Mouse (Mus musculus): ENCODE results near the gene Aldh2. TPM values are rescaled to one million over a fixed set of nuclear protein-coding genes. Genes with fewer than 3 reads are reported as not detected.

The Aldh2 gene
- total RNA-seq, 1 experiment from 2014 or later = 1,679 TPM

DNA sequence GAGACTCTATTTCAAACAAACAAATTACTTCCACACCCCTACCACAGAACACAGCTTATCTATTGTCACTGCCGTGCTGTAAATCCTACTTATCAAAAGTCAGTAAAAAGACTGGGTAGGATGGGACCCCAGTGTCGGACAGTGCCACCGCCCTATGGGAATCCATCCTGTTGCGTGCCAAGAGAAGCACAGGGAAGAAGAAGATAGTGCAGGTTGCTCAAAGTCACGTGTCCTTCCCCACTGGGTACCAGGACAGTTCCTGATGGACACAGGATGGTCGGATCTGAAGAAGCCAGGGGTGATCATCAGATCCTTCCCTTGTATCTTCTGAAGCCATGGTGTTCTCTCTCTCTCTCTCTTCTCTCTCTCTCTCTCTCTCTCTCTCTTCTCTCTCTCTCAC is 2.1 kb upstream of the Aldh2 start:
- no peak for DNase-seq

DNA sequence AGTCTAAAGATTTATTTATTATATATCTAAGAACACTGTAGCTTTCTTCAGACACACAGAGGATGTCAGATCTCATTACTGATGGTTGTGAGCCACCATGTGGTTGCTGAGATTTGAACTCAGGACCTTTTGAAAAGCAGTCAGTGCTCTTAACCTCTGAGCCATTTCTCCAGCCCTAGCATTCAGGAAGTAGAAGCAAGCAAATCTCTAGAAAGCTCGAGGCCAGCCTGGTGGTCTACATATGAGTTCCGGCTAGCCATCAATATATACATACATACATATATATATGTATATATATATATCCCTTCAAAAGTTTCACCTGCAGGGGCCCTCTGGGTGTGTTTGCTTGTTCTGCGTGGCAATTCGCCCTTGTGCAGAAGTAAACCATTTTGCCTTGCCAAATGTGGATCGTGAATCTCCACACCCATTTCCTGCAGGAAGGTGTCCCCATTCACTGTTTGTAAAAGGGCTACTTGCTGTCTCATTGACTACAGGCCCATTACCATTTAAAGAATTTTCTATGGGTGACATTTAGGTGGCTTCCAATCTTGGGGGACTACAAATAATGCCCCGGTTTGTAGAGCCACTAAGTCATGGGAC is 1.2 kb upstream of the Aldh2 start:
- DNase-seq = no peak

DNA sequence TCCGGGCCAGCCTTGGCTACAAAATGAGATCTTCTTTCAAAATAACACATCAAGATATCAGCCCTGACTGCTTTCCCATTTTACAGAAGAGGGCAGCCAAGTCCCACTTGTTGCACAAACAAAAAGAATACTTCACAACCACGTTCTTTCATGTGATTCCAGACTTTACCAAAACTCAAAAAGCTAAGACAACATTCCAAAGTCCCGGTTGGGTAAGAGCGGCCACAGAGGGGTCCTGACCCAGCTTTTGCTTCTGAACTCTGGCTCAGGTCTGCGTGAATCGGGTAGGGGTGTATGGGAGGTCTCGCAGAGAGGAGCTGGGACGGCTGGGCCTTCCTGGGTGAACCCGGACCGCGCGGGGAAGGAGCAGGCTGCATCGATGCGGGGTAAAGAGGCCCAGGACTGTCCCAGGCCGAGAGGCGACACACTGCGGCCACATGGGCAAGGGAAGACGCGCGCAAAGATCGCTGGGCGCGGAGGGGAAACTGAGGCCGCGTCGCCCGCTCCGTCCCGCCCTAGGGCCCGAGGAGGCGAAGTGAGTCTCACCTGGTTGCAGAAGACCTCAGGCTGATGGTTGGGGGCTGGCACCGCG is 712 bp downstream of the Aldh2 start:
- DNase-seq = peak; percentile 37

DNA sequence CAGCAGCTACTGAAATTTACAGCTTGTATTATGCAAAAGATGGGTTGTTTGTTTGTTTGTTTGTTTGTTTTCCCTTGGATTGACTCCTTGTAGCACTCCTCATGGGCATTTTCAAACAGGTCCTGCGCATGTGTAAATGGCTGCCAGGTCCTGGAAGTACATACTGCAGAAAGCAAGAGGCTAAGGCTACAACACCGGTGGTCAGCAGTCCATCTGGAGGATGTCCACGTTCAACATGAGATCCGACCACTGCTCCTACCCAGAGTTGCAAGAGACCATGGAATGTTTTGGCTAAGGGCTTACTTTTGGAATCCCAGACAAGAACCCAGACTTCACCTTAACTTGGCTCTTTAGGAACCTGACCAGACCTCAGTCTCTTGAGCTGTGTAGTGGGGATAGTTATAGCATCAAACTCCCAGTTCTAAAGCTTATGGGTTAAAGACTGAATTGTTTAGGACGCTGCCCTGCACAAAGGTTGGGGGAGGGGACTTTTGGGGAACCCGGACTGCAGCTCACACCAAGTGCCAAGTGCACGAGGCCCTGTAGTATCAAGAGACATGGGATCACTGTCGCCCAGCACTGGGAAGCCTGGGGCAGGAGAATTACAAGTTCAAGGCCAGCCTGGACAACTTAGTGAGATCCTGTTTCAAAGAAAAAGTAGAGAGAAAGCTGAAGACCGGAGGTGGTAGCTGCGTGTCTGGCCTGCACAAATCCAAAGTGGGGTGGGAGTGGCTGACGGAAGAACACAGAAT is 1.4 kb downstream of the Aldh2 start:
- peak; percentile 48 for DNase-seq

DNA sequence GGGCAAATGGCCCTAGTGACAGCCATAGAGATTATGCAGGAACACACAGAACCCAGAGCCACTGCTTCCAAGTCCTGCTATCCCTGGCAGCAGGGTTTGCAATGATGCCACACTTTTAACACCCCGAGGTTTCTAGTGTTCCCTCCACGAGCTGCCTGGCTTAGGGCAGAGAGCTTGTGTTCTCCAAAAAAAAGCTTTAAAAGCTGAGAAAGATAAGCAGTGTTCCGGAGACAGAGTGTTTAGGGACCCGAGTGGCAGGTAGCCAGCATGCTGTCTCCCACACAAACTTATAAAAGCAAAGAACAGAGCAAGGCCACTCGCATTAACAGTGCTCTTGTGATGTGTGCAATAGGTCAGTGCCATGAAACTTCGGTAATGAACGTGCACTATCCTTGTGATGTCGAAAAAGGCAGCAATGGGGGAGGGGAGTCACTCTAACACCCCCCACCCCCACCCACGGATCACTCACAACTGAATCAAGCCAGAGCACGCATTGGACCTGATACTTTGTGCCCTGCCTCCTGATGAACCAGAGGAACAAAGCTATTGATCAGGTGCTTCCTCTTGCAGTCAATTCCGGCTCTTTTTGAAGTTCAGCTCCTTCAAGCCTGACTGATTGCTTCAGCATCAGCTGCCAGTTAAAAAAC is 2.1 kb downstream of the Aldh2 start:
- DNase-seq = peak; percentile 36

DNA sequence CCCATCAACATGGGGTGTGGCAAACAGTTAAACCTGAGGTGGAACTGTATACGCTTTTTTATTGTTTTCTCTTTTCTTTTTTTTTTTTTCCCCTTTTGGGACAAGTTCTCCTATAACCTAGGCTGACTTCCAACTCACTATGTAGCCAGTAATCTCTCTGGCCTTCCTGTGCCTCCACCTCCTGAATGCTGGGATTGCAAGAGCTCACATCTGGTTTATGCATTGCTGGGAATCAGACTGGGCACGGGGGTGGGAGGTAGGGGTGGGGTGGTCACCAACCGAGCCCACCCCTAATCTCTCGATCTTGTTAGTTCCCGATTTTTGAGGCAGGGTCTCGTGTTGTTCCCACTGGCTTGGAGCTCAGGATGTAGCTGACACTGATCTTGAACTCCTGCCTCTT is 3.7 kb downstream of the Aldh2 start:
- no peak for DNase-seq

DNA sequence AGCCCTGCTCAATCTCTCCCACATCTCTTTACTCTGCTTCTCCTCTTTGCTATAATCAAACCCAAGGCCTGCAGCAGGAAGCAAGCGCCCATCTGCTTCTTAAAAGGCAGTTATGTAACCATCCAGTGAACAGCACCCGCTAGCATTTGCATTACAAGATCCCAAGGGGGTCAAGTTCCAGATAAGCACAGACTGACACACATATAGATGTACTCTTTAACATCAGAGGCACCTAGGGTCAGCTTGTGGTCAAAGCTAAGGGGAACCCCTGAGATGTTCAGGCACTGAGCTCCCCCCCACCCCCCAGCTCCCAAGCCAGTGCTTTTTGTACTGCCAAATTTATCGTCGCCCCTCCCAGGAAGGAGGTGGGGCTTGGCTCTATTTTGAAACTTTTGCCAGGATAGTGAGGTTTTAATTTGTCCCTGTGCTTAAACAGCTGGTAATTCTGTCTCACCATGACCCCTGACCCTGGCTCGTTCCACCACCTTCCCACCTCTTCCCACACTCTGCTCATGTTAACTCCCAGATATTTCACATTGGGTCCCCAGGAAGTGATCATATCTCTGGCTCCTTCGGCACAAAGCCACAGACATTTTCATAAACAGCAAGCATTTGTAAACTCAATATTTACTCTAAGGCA is 7.1 kb downstream of the Aldh2 start:
- no peak for DNase-seq

DNA sequence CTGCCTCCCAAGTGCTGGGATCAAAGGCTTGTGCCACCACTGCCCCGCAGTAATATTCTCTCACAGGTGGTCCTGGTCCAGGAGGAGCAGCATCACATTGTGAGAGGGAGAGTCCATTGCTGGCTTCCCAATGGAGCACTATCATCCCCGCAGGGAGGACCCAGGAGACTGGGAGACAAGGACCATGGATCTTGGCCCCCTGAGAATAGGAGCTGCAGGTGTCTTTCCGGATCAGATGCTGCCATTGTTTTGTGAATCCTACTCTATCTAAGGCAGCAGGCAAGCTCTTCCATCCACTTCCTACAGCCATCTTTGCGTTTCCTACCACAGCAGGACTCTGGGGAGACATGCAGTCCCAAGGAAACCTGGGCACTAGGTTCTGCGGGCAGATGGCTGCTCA is 7.9 kb downstream of the Aldh2 start:
- DNase-seq = no peak

DNA sequence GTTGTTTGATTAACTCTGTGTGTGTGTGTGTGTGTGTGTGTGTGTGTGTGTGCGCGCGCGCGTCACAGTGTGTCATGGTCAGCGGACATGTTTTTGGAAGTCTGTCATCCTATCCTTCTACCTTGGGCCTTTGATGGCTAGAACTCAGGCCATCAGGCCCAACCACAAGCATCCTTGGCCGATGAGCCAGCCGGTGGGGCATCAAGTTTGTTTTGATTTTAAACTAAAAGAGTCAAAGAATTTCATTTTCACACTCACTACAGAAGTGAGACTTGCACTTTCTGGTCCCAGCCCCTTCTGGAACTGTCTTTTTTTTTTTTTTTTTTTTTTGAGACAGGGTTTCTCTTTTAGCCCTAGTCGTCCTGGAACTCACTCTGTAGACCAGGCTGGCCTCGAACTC is 8.6 kb downstream of the Aldh2 start:
- DNase-seq = no peak

DNA sequence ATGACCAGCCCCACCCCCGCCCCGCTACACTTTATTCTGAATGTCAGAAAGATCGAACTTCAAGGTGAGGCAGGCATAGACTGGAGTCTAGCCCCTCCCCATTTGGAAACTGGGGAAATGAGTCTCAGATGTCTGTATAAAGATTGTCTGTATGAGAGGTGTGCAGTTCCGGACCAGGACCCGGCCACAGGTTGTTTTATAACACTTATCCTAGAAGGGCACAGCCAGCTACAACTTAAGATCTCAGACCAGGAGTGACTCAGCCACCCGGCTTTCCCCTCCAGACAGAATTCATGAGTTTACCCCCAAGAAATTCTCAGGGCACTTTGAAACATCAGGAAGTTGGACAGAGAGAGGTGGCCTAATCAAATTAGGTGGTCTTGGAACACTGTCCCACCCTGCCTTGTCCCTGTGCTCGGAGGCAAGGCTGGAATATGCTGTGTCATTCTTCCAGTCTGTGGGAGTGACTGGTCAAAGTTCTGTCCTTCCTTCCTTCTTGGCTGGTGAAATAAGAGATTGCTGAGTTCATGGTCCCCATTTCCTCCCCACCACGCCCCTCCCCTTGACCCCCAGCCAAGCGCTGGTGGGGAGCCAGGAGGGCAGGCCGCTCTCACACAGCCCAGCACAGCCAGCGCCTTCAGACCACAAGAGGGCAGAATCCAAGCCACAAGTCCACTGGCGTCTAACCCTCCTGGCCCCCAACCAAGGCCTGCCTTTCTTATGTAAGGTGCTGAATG is 9.7 kb downstream of the Aldh2 start:
- peak; percentile 94 for DNase-seq

DNA sequence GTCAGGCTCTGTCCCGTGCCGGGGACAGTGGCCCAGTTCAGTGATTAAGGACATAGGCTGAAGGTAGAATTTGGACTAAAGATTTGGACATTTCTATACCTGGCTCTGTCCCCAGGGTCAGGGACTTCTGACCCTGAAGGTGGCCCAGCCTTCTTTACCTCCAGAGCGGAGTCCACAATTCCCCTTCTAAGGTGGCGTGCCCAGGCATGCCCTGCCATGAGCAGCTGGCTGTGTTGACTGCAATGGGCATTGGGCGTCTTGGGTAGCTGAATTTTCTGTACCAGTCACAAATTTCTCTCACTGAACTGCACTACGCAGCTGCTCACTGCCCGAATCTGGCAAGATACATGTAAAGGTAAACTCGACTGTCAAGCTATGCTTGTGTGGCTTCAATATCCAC is 11.7 kb downstream of the Aldh2 start:
- no peak for DNase-seq

DNA sequence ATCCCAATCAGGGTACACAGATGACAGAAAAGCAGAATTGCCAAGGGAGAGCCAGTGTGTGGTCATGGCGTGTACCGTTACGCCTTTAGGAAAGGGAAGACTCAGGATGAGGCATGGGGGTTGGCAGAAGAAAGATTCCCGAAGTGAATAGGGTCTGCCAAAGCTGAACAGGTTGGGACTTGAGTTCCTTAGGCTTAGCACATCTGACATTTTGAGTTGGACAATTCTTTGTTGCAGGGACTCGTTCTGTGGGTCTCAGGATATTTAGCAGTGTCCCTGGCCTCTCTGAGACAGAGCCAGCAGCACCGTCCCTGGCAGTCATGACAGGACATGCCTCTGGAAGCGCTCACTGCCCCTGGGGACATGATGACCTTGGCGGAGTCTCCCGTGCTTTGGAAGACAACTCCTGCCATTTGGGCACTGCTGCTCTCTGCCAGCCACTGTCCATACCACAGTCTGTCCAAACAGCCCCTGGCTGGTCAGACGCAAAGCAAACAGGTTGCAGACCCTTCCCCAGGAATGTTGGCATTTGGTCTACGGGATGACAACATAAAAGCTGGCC is 16.6 kb downstream of the Aldh2 start:
- peak; percentile 77 for DNase-seq

DNA sequence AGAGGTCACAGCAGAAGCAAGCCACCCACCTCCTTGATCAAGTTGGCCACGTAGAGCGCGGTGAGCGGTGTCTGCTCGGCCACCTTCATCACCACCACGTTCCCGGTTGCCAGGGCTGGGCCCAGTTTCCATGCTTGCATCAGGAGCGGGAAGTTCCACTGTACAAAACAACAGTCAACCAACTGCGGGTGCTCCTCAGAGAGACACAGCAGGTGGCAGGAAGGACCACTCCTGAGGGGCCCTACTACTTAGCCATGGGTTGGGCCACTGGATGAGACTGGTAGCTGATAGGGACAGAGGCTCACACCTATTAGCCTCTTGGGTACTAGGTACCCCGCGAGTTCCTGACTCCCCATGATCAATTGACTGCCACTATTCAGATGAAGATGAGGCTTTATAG is 17.8 kb downstream of the Aldh2 start:
- no peak for DNase-seq

DNA sequence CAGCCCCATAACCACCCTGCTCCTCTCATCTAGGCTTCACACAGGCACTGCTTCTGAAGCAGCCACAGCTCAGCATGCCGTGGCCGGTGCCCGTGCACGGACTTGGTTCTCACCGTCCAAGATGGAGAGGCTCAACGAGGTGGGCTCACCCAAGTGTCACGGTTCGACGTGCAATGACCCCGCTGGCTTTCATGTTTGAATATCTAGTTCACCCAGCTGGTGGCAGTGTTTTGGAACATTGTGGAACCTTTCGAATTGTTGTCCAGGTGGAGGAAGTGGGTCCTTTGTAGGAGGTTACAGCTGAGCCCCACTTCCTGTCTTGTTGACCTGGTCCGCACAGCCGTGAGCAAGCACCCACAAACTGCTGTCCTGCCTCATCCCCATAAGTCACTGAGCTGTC is 19.5 kb downstream of the Aldh2 start:
- DNase-seq = no peak

DNA sequence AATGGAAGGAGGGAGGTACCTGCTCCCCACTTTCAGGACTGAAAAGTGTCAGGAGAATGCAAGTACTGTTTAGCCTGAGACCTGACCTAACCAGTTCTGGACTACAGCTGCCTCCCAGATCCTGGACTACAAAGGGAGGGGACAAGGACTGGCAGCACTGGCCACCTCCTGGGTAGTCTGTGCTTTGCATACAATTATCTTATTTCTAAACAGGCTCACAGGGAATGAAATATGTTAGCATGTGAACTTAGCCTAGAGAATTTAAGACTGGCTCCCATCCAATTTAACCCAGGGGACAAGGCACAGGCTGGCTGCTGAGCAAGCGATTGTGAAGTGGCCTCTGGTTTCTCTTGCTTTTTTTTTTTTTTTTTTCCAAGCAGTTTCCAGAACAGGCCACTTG is 22.8 kb downstream of the Aldh2 start:
- DNase-seq = no peak

DNA sequence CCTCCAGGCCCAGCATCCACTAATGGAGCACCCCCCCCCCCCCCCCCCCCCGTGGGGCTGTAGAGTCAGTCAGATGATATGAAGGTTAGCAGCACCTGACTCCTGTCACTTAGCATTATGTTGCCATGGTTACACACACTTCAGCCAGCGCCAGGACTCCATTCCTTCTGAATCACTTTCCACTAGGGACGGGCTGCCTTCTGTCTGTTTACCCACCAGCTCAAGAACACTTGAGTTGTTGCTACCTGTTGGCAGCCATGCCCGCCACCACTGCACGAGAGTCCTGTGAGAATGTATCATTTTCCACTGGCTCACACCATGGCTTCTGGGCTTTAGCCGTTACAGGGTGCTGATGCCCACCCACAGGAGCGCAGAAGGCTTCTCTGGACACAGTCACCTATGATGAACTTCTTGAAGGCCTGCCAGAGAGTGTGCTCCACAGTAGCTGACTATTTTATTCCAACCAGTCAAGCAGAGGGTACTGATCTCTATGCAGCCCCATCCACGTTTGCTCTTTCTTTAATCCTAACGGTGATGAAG is 23.7 kb downstream of the Aldh2 start:
- no peak for DNase-seq

DNA sequence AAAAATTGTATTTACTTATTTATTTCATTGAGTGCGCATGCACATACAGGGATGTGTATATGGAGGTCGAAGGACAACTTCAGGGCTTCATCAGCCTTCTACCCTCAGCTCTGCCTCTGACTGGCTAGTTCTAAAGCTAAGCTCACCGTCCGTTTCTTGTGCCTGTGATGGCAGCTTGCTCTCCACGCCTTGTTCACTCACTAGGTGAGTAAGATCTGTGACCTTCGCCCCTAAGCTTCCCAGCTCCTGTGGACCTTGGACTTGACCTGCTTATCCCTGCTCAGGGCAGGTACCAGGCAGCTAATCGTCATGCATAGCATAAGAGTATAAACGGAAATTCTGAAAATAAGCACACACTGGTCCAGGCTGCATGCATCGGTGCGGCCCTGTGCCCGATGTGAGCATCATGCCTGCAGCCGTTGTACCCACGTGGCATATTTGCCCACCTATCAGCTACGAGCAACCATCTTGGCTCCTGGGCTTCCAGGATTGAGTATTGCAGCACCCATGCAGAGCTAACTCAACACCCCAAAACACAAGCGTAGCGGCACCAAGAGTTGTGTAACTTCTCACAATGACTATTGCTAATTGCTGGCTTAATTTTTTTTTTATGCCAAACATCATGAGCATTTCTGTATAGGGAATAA is 27.5 kb downstream of the Aldh2 start:
- no peak for DNase-seq

DNA sequence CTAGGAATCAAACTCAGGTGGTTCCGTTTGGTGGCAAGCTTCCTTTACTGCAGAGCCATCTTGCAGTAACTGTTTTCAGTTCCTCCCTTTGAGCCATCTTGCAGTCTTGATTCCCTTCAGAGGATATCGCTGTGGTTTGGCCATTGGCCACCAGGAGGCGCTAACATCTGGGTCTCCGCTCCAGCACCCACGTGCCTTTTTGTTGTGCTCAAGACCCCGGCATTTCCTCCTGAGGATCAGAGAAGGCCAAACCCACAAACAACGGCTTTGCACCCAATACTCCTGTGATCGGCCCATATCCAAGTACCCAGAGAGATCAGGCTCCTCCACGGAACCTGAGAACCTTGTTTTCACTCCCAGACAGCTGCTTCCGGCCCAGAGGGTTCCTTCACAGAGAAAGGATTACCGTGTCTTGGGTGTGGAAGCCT is 29.1 kb downstream of the Aldh2 start:
- peak; percentile 90 for DNase-seq

DNA sequence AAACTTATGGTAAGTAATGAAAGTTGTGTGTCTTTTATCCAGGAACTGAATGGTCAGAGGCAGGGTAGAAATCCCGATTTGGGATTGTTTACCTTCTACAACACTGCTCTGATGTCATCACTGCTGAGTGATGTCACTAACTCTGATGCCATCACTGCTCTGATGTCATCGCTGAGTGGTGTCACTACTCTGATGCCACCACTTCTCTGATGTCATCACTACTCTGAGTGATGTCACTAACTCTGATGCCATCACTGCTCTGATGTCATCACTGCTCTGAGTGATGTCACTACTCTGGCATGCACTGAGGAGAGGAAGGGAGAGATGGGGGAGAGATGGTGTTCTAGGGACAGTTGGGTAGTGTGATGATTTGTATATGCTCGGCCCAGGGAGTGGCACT is 31.2 kb downstream of the Aldh2 start:
- no peak for DNase-seq

DNA sequence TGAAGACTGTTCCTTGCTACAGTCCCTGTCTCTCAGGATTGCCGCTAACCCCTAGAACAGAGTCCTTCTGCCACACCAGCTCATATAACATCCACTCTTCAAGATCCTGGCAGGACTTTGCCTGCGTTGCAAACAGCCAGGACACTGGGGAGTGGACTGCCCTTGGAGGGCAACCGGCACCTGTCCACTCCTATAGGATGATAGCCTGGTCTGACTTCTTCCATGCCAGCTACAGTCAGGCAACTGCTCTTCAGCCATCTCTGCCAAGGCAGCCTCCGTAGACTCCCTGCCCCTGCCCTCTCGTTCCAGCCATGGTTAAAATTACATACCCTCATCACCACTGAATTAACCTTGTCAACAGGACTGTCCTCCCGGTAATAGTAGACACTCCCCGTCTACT is 44.4 kb downstream of the Aldh2 start:
- no peak for DNase-seq

DNA sequence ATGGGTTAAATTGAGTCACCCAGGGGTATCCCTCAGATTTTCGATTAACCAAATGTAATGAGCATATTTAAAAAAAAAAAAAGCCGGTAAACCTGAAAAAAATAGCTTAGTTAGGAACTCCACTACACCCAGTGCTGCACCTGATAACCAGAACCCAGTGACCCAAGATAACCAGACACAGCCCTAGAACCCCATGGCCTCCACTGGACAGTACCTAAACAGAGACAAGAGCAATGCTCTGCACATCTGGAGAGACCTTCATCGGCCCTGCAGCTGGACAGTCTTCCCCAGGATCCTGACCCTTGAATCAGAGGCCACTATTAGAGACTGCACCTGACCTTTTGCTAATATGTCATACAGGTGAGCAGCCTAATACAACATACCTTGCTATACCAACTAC is 46.5 kb downstream of the Aldh2 start:
- no peak for DNase-seq
